Mouse (Mus musculus) thymus, postnatal 36 days (tissue): Measurements from ENCODE around the gene Radil.

Experiments used
- DNase-seq, 2 experiments: peaks; one replicate each; pipeline ENCODE4 v3.0.0; 2022; ENCODE audit warnings: mixed read lengths in 2 of 2

The Radil gene

GRCm38 (mm10) chr5:142478829-142479435 lies 72.0 kb downstream of the Radil start:
- DNase-seq, result peak; percentile 63 to 64

GRCm38 (mm10) chr5:142477866-142478615 lies 72.9 kb downstream of the Radil start:
- DNase-seq, result no peak

GRCm38 (mm10) chr5:142477346-142477745 lies 73.6 kb downstream of the Radil start:
- DNase-seq, result no peak

- no peak for DNase-seq
Measured at GRCm38 (mm10) chr5:142475669-142476068, 75.2 kb downstream of the Radil start.

GRCm38 (mm10) chr5:142473696-142474095 lies 77.2 kb downstream of the Radil start:
- no peak for DNase-seq

- no peak for DNase-seq
Measured at GRCm38 (mm10) chr5:142469796-142470195, 81.1 kb downstream of the Radil start.

GRCm38 (mm10) chr5:142468375-142468774 lies 82.5 kb downstream of the Radil start:
- no peak for DNase-seq

GRCm38 (mm10) chr5:142463461-142464454 lies 87.1 kb downstream of the Radil start, which contains the start of gene Ap5z1:
Ap5z1 (plus strand) TSS chr5:142463944.
- DNase-seq, result peak; percentile 90 to 96

GRCm38 (mm10) chr5:142463011-142463410 lies 87.9 kb downstream of the Radil start:
- no peak for DNase-seq

- DNase-seq, result no peak
Measured at GRCm38 (mm10) chr5:142462641-142462948, 88.3 kb downstream of the Radil start.

GRCm38 (mm10) chr5:142461942-142462640 lies 88.8 kb downstream of the Radil start:
- DNase-seq, result no peak

GRCm38 (mm10) chr5:142459834-142460233 lies 91.1 kb downstream of the Radil start:
- DNase-seq, result no peak

- no peak for DNase-seq
Measured at GRCm38 (mm10) chr5:142458791-142459557, 91.9 kb downstream of the Radil start.

- DNase-seq, result no peak
Measured at GRCm38 (mm10) chr5:142457345-142457744, 93.6 kb downstream of the Radil start.

- no peak for DNase-seq
Measured at GRCm38 (mm10) chr5:142456318-142456717, 94.6 kb downstream of the Radil start.

- DNase-seq, result no peak
Measured at GRCm38 (mm10) chr5:142453742-142454141, 97.2 kb downstream of the Radil start.

- DNase-seq, result no peak
Measured at GRCm38 (mm10) chr5:142451759-142452158, 99.1 kb downstream of the Radil start.

GRCm38 (mm10) chr5:142450846-142451245 lies 100.1 kb downstream of the Radil start:
- no peak for DNase-seq

- no peak for DNase-seq
Measured at GRCm38 (mm10) chr5:142448623-142449022, 102.3 kb downstream of the Radil start.

GRCm38 (mm10) chr5:142448076-142448475 lies 102.8 kb downstream of the Radil start:
- DNase-seq, result peak; percentile 85 to 88

- no peak for DNase-seq
Measured at GRCm38 (mm10) chr5:142445709-142446108, 105.2 kb downstream of the Radil start.
